Mouse (Mus musculus): ENCODE results near the gene Matn3. TPM values are rescaled to one million over a fixed set of nuclear protein-coding genes. Genes with fewer than 3 reads are reported as not detected.

Gene Matn3
- polyA plus RNA-seq, 1 experiment from 2014 or later = 0.18 TPM

- no peak overlapping the region for H3K4me3 ChIP-seq (ENCODE audit: low read depth, low read length)
- DNase-seq (ENCODE audit: low spot score) (no peak), ATAC-seq (ENCODE audit: low FRiP score, low TSS enrichment) (no peak)
- no peaks in the 10 kb centered on the region for H3K36me3 ChIP-seq (ENCODE audit: control insufficient read depth, insufficient read depth, low read length)
- H3K9ac ChIP-seq (ENCODE audit: low read length) = no peak overlapping the region
- 94% methylated on average over 8 of the region's 8 CpGs for WGBS
- no peaks in the 10 kb centered on the region for H3K4me1 ChIP-seq (replicated peaks; ENCODE audit: control insufficient read depth, insufficient read depth)
- H3K9me3 ChIP-seq (ENCODE audit: control insufficient read depth, low read length) = no peaks in the 10 kb centered on the region
- no peak overlapping the region for H3K27ac ChIP-seq (replicated peaks)
- no peaks in the 10 kb centered on the region for H3K27me3 ChIP-seq (ENCODE audit: control insufficient read depth, insufficient read depth, low read length)
- H3K4me2 ChIP-seq (replicated peaks; ENCODE audit: low read depth) = no peak overlapping the region
- no peak for TF ChIP-seq EP300 (optimal IDR thresholded peaks at IDR 0.05)
- no peak for TF ChIP-seq CTCF (IDR thresholded peaks at IDR 0.05; ENCODE audit: low read depth)
Measured at GRCm38 (mm10) chr12:9020431-9020830, 72.7 kb downstream of the Matn3 start.

GRCm38 (mm10) chr12:9020986-9021385 is 73.3 kb downstream of the Matn3 start:
- DNase-seq (ENCODE audit: low spot score) (no peak), ATAC-seq (ENCODE audit: low FRiP score, low TSS enrichment) (no peak)
- Histone ChIP-seq H3K4me3 (ENCODE audit: low read depth, low read length) (no peak overlapping the region), H3K4me2 (replicated peaks; ENCODE audit: low read depth) (no peak overlapping the region), H3K9ac (ENCODE audit: low read length) (no peak overlapping the region), H3K9me3 (ENCODE audit: control insufficient read depth, low read length) (no peaks in the 10 kb centered on the region), H3K4me1 (replicated peaks; ENCODE audit: control insufficient read depth, insufficient read depth) (no peaks in the 10 kb centered on the region), H3K27me3 (ENCODE audit: control insufficient read depth, insufficient read depth, low read length) (no peaks in the 10 kb centered on the region), H3K27ac (replicated peaks) (no peak overlapping the region), H3K36me3 (ENCODE audit: control insufficient read depth, insufficient read depth, low read length) (no peaks in the 10 kb centered on the region)
- TF ChIP-seq CTCF (IDR thresholded peaks at IDR 0.05; ENCODE audit: low read depth) (no peak), EP300 (optimal IDR thresholded peaks at IDR 0.05) (no peak)
- 77% methylated on average over 3 of the region's 3 CpGs for WGBS

Other genes with a start within 250 kb of the Matn3 start
- 175 and 194 TPM in 2 replicates for gene Sdc1, start 176.6 kb upstream of the Matn3 start, polyA plus RNA-seq (2015; fragmentation: Nextera tagmentation; extraction: Ambion mirVana)
- gene Laptm4a, start 26.3 kb upstream of the Matn3 start, polyA plus RNA-seq (2015; fragmentation: Nextera tagmentation; extraction: Ambion mirVana) = 299 and 327 TPM in 2 replicates
- 3.9 and 4.8 TPM in 2 replicates for gene Wdr35, start 26.0 kb downstream of the Matn3 start, polyA plus RNA-seq (2015; fragmentation: Nextera tagmentation; extraction: Ambion mirVana)
- gene Ttc32, start 82.1 kb downstream of the Matn3 start, polyA plus RNA-seq (2015; fragmentation: Nextera tagmentation; extraction: Ambion mirVana) = 19.5 and 19.6 TPM in 2 replicates